Mouse (Mus musculus): ENCODE measurements around the gene Sphkap.

DNA sequence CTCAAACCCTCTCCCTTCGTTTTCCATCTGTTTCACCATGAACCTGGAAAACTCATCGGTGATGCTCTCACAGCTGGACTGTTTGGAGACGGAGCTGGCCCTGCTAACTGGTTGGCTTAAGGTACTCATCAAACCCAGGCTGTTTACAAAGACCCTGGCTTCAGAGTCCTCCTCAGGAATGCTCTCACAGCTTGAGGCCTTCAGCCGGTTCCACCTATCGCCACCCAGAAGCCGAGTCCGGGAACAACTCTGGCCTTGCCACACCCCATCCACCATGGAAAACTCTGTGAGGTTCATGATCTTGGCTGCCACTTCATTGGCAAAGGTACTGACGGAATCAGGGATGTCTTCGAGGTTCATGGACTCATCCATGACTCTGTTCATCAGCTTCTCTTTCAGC, 131.4 kb downstream of the Sphkap start:
- TF ChIP-seq ZC3H11A (IDR thresholded peaks at IDR 0.05; ENCODE audit: borderline replicate concordance, low read depth, low read length) (no peak), ZNF384 (IDR thresholded peaks at IDR 0.05; ENCODE audit: low read depth, low read length) (no peak), HCFC1 (IDR thresholded peaks at IDR 0.05; ENCODE audit: borderline replicate concordance, insufficient read depth, low read length) (no peak), MAFK (IDR thresholded peaks at IDR 0.05; ENCODE audit: insufficient read depth, low read depth, low read length) (no peak)

Data from ES-E14 (cell line).